Mouse (Mus musculus) forebrain, embryonic 14.5 days (tissue): ENCODE measurements around the gene Tiam1. TPM values are rescaled to one million over a fixed set of nuclear protein-coding genes. Genes with fewer than 3 reads are reported as not detected.

Experiments
- ATAC-seq: fragments of 200-750 bp; cut with Nextera tagmentation; 2 replicates; pipeline ENCODE4 v1.8.0; 2017; ENCODE audit warnings: mild to moderate bottlenecking, moderate library complexity
- DNase-seq: peaks from one replicate; pipeline ENCODE4 v3.0.0-alpha.2; 2015; ENCODE audit warnings: low spot score
- H3K27ac ChIP-seq: fragments of 300-500 bp; sonication (generic); 2 replicates; pipeline ENCODE4 v1.5.1; 2014; ENCODE audit warnings: low read depth, mild to moderate bottlenecking, control low read depth, low read length, moderate library complexity
- H3K27me3 ChIP-seq: fragments of 300-500 bp; sonication (generic); replicated peaks from 2 replicates; pipeline ENCODE4 v1.6.1; 2014; ENCODE audit warnings: low read length, control low read depth, mixed read lengths; ENCODE audit not compliant: control insufficient read depth, insufficient read depth
- H3K36me3 ChIP-seq: fragments of 300-500 bp; sonication (generic); 2 replicates; pipeline ENCODE4 v1.6.1; 2014; ENCODE audit warnings: low read length, control low read depth; ENCODE audit not compliant: control insufficient read depth, insufficient read depth
- H3K4me1 ChIP-seq: fragments of 300-500 bp; sonication (generic); 2 replicates; pipeline ENCODE4 v1.6.1; 2014; ENCODE audit warnings: antibody characterized with exemption, low read length, control low read depth; ENCODE audit not compliant: control insufficient read depth, insufficient read depth
- H3K4me2 ChIP-seq: fragments of 300-500 bp; sonication (generic); 2 replicates; pipeline ENCODE4 v1.6.1; 2014; ENCODE audit warnings: mild to moderate bottlenecking, control low read depth, low read length
- H3K4me3 ChIP-seq: fragments of 300-500 bp; sonication (generic); 2 replicates; pipeline ENCODE4 v1.5.1; 2014; ENCODE audit warnings: low read depth, low read length, control low read depth
- H3K9ac ChIP-seq: fragments of 300-500 bp; sonication (generic); 2 replicates; pipeline ENCODE4 v1.6.1; 2014; ENCODE audit warnings: mild to moderate bottlenecking, low read length, control low read depth, moderate library complexity
- H3K9me3 ChIP-seq: fragments of 300-500 bp; sonication (generic); replicated peaks from 2 replicates; pipeline ENCODE4 v1.6.1; 2016; ENCODE audit warnings: low read length, control low read depth, mixed read lengths; ENCODE audit not compliant: control insufficient read depth
- WGBS: fragments of 180-500 bp; shearing (Covaris S2); extraction: QIAGEN DNeasy Blood & Tissue Kit; methylation state at CpG from one replicate; pipeline ENCODE4 v1.1.7; 2014; 5-methylcytosine and 5-hydroxymethylcytosine counted together
- polyA plus RNA-seq: library from polyadenylated mRNA; unstranded; fragments of >200 nt; fragmentation: Nextera tagmentation; extraction: Ambion mirVana; gene quantifications from 2 replicates; pipeline ENCODE4 v1.2.1, GENCODE M21; 2014

Gene Tiam1
- polyA plus RNA-seq, 1 experiment from 2014 or later: 22.4 TPM

DNA sequence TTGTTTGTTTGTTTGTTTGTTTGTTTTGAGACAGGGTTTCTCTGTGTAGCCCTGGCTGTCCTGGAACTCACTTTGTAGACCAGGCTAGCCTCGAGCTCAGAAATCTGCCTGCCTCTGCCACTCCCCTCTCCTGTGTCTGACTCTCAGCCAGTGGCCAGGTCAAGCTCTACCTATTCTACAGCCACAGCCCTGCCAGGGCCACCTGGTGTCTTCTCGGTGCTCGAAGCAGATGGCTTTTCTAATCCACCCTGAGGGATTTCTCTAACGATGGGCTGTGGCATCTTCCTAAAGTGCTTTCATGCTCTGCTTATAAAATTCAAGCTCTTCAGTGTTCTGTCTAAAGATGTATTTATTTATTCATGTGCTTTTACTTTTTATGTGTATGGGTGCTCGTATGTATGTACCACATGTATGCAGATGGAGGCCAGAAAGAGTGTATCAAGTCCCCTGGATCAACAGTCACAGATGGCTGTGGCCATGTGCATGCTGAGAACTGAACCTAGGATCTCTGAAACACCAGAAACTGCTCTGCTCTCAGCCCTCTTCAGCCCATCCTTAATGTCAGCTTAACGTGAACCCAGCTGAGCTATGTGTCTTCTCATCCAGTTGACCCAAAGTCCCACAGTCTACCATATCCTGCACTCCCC lies 117.9 kb downstream of the Tiam1 start:
- WGBS: 91% methylated on average over 6 of the region's 6 CpGs
- H3K9me3 ChIP-seq: no peaks in the 10 kb centered on the region
- H3K4me1 ChIP-seq: no peaks in the 10 kb centered on the region
- no peak overlapping the region for H3K4me2 ChIP-seq
- DNase-seq (no peak), ATAC-seq (no peak)
- H3K4me3 ChIP-seq: no peak overlapping the region
- H3K27me3 ChIP-seq: no peaks in the 10 kb centered on the region
- no peak overlapping the region for H3K27ac ChIP-seq
- H3K9ac ChIP-seq: no peak overlapping the region
- H3K36me3 ChIP-seq: 0 out of 2 replicates have a peak, but pooled peaks cover 3% of the 10 kb centered on the region

GRCm38 (mm10) chr16:90023665-90024010 lies 119.9 kb downstream of the Tiam1 start:
- Histone ChIP-seq H3K9ac (no peak overlapping the region), H3K36me3 (0 out of 2 replicates have a peak, but pooled peaks cover 3% of the 10 kb centered on the region), H3K4me1 (no peaks in the 10 kb centered on the region), H3K27me3 (no peaks in the 10 kb centered on the region), H3K4me2 (no peak overlapping the region), H3K9me3 (no peaks in the 10 kb centered on the region), H3K27ac (no peak overlapping the region), H3K4me3 (no peak overlapping the region)
- WGBS: 95% methylated on average over 8 of the region's 8 CpGs
- no peak for DNase-seq
- ATAC-seq: no peak

DNA sequence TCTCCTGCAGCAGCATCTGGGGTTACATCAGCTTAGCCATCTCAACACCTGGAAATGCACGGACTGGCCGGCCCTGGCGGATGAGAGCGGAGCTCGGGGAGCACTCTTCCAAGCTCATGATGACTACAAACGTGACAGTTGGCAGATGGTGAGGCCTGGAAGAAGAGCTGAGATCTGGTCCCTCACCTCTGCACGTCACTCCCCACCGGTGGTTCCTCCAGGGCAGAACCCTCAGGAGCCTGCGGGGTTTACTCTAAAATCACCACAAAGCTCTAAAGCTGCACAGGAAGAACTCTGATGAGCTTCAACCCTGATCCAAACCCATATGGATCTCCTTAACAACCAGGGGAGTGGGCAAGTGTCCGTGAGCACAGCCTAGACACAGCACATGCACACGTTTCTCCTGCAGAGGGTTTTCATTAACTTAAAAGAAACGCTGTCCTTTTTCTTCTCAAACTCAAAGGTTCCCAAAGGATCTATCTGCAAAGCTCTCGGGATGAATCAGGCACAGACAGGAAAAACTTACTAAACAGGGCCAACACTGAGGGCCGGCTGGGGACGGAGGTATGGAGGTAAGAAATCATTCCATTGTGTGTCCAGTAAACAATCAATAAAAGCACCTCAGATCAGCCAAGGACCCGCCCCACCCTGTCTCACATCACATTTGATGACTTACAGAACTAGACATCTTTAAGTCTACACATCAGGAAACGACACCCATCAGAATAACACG lies 120.5 kb downstream of the Tiam1 start:
- no peak overlapping the region for H3K4me2 ChIP-seq
- H3K9me3 ChIP-seq: no peaks in the 10 kb centered on the region
- H3K4me1 ChIP-seq: no peaks in the 10 kb centered on the region
- H3K9ac ChIP-seq: no peak overlapping the region
- H3K4me3 ChIP-seq: no peak overlapping the region
- H3K27me3 ChIP-seq: no peaks in the 10 kb centered on the region
- no peak for DNase-seq
- WGBS: 89% methylated on average over 18 of the region's 18 CpGs
- no peak overlapping the region for H3K27ac ChIP-seq
- 0 out of 2 replicates have a peak, but pooled peaks cover 3% of the 10 kb centered on the region for H3K36me3 ChIP-seq
- no peak for ATAC-seq

DNA sequence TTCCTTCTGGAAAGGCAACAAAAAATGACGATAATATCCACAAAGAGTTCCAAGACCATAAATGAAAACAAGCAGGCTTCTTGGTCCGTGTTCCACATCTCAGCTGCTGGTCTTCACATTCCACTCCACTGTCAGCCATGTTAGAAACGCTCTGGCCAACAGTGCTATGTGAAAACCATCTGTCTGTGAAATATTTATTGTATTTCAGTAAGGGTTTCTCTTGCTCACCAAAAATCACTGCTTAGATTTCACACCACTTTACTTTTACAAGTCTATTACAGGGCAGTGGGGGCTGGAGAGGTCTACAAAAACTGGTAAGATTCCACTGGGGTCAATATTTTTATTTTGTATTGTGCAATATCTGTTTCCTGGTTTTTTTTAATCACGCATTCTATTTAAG lies 127.5 kb downstream of the Tiam1 start:
- WGBS: 90% methylated on average over 4 of the region's 4 CpGs
- no peaks in the 10 kb centered on the region for H3K4me1 ChIP-seq
- ATAC-seq (no peak), DNase-seq (no peak)
- H3K27me3 ChIP-seq: no peaks in the 10 kb centered on the region
- no peaks in the 10 kb centered on the region for H3K36me3 ChIP-seq
- no peak overlapping the region for H3K27ac ChIP-seq
- no peak overlapping the region for H3K4me3 ChIP-seq
- no peak overlapping the region for H3K4me2 ChIP-seq
- no peak overlapping the region for H3K9ac ChIP-seq
- H3K9me3 ChIP-seq: no peaks in the 10 kb centered on the region

DNA sequence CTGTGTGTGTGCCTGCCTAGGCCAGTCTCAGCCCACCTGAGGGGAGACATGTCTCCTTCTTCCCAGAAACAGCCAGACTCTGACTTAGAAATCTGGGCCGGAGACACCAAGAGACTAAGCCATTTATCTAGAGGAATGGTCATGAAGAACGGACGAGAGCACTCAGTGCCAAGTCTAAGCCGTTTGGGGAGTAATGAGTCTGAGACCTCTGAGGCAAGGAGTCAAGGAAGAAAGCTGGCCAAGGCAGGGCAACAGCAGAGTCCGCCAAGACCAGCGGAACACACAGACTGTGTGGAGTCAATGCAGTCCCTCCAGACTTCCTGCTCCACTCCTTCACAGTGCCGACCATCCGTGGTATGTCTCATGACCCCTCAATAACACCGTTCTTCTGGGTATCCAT lies 129.0 kb downstream of the Tiam1 start:
- Histone ChIP-seq H3K27me3 (no peaks in the 10 kb centered on the region), H3K9me3 (no peaks in the 10 kb centered on the region), H3K4me3 (no peak overlapping the region), H3K4me2 (no peak overlapping the region), H3K27ac (no peak overlapping the region), H3K36me3 (no peaks in the 10 kb centered on the region), H3K9ac (no peak overlapping the region), H3K4me1 (no peaks in the 10 kb centered on the region)
- 92% methylated on average over 9 of the region's 9 CpGs for WGBS
- ATAC-seq (no peak), DNase-seq (no peak)

GRCm38 (mm10) chr16:90011521-90012181 lies 131.9 kb downstream of the Tiam1 start:
- Histone ChIP-seq H3K27me3 (no peaks in the 10 kb centered on the region), H3K36me3 (no peaks in the 10 kb centered on the region), H3K4me3 (no peak overlapping the region), H3K4me2 (no peak overlapping the region), H3K27ac (no peak overlapping the region), H3K9me3 (no peaks in the 10 kb centered on the region), H3K9ac (no peak overlapping the region), H3K4me1 (no peaks in the 10 kb centered on the region)
- DNase-seq: no peak
- 78% methylated on average over 32 of the region's 32 CpGs for WGBS
- ATAC-seq: 0 out of 2 replicates have a peak, but pooled peaks have one; percentile 19

DNA sequence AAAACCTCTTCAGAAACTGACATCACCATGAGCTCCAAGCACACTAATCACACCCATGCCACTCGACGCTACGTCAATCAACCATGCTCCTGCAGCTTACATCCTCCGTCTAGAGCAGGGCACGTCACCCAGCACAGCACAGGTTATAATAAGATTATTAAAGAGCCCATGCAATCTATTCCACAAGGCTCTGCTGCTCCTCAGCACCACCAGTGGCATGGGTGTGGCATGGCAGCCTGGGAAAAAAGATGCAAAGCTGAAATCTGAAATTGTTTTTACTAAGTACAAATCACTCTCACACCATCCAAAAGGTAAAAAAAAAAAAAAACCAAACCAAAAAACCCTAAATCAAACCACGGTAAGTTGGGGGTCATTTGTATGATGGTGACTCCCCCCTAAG lies 135.1 kb downstream of the Tiam1 start:
- Histone ChIP-seq H3K4me1 (no peaks in the 10 kb centered on the region), H3K4me3 (no peak overlapping the region), H3K9me3 (no peaks in the 10 kb centered on the region), H3K9ac (no peak overlapping the region), H3K27ac (no peak overlapping the region), H3K36me3 (no peaks in the 10 kb centered on the region), H3K4me2 (no peak overlapping the region), H3K27me3 (no peaks in the 10 kb centered on the region)
- WGBS: 92% methylated on average over 6 of the region's 6 CpGs
- no peak for ATAC-seq
- DNase-seq: no peak

- Histone ChIP-seq H3K27ac (no peak overlapping the region; the same call in 1 of the 2 replicates), H3K9me3 (no peaks in the 10 kb centered on the region), H3K4me2 (no peak overlapping the region), H3K4me1 (no peaks in the 10 kb centered on the region), H3K4me3 (no peak overlapping the region), H3K9ac (no peak overlapping the region), H3K27me3 (no peaks in the 10 kb centered on the region), H3K36me3 (no peaks in the 10 kb centered on the region)
- DNase-seq (no peak), ATAC-seq (no peak)
- 87% methylated on average over 13 of the region's 13 CpGs for WGBS
These were observed 136.1 kb downstream of the Tiam1 start for GRCm38 (mm10) chr16:90007391-90007977.
